19 mouse cellular contexts compared by ENCODE assay signal in the genomic region with DNA sequence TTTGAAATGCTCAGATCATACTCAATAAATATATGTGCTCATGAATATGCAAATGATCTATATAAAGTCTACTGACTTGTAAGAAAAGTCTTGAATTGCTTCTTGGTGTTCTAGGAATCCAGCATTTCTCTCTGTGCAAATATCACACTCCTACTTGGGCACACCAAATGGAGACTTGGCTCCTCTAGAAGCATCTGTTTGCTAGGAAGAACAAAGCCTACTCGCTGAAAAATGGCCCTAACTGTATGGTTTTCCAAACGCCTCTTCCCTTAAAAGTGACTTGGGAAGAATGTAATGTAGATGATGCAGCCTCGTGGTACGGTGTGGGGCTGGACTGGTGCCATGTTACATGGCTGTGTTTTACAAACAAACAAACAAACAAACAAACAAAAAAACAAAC. TPM values are rescaled to one million over a fixed set of nuclear protein-coding genes. Genes with fewer than 3 reads are reported as not detected.
DNase-seq lines count a peak whose midpoint lies in the region; ATAC-seq and TF ChIP-seq lines count a peak whose summit lies in the region.
"Had no signal": no experiment of that assay in that cellular context is flagged by ENCODE, and none has a peak within 500 bp of the region (broad histone marks: within the 10 kb centered on the region; RNA-seq: fewer than 3 reads in every experiment).

No protein-coding gene starts in this region.

- peak; percentile 35 for DNase-seq in left cerebral cortex, adult 11 months (ENCODE audit: low spot score)
- DNase-seq in left cerebral cortex, postnatal 4 days: no peak
- peak; percentile 26 to 34 for DNase-seq in layer of hippocampus, adult 8-10 months (ENCODE audit: low spot score in 2 of 2)
- peak in 1 of 2 experiments; percentile 26 for DNase-seq in left cerebral cortex, adult 2 months (ENCODE audit: extremely low spot score in 1 of 2, low spot score in 2 of 2)
- DNase-seq in thymus, postnatal 14 days: no peak
- DNase-seq in gastrocnemius, postnatal 14 days: no peak
- DNase-seq: adrenal gland, postnatal 10 days; cerebellum, adult 8-10 months had no signal

- peak overlapping the region; percentile 45 for H3K27ac ChIP-seq in left cerebral cortex, adult 2 months
- peak overlapping the region; percentile 68 for H3K27ac ChIP-seq in limb, embryonic 15.5 days
- H3K27ac ChIP-seq: forebrain, embryonic 10.5 days; hindbrain, embryonic 12.5 days; kidney, postnatal 0 days; lung, embryonic 15.5 days; midbrain, embryonic 15.5 days had no signal

- no peak overlapping the region for H3K4me2 ChIP-seq in limb, embryonic 15.5 days
- H3K4me2 ChIP-seq: hindbrain, embryonic 12.5 days; lung, embryonic 15.5 days; midbrain, embryonic 15.5 days had no signal

- WGBS in limb, embryonic 15.5 days: 56% methylated on average over 4 of the region's 4 CpGs

- peaks cover 31% of the 10 kb centered on the region for H3K4me1 ChIP-seq in limb, embryonic 15.5 days
- H3K4me1 ChIP-seq: forebrain, embryonic 10.5 days; hindbrain, embryonic 12.5 days; midbrain, embryonic 15.5 days had no signal

- TF ChIP-seq CTCF in left cerebral cortex, adult 2 months (IDR thresholded peaks at IDR 0.05): no peak

- no peaks in the 10 kb centered on the region for H3K36me3 ChIP-seq in limb, embryonic 15.5 days
- H3K36me3 ChIP-seq: forebrain, embryonic 10.5 days; hindbrain, embryonic 12.5 days; liver, embryonic 12.5 days; lung, embryonic 15.5 days; midbrain, embryonic 15.5 days had no signal

- H3K9ac ChIP-seq in limb, embryonic 15.5 days: no peak overlapping the region
- H3K9ac ChIP-seq: hindbrain, embryonic 12.5 days; lung, embryonic 15.5 days; midbrain, embryonic 15.5 days had no signal

- intact Hi-C loops in left cerebral cortex, postnatal 4 days (cut with DNase I): no loop called here
- intact Hi-C loops in left cerebral cortex, adult 2 months (cut with DNase I): loop anchor here (2.0 to 10.0 kb wide), 4 partner anchors 30 to 307 kb away; no protein-coding TSS in a partner anchor
- intact Hi-C loops in gastrocnemius, postnatal 14 days (cut with DNase I; ENCODE audit: low total_unique reads): no loop called here

- no peak overlapping the region for H3K4me3 ChIP-seq in left cerebral cortex, adult 2 months
- no peak overlapping the region for H3K4me3 ChIP-seq in limb, embryonic 15.5 days
- H3K4me3 ChIP-seq: forebrain, embryonic 10.5 days; hindbrain, embryonic 12.5 days; liver, embryonic 12.5 days; lung, embryonic 15.5 days; midbrain, embryonic 15.5 days had no signal

- no peak for ATAC-seq in limb, embryonic 15.5 days (ENCODE audit: insufficient number of reproducible peaks, low FRiP score, low TSS enrichment, low read depth)
- ATAC-seq: CD4-positive, CD25-positive, alpha-beta regulatory T cell, adult 4 months; intestine, postnatal 0 days; midbrain, embryonic 15.5 days had no signal

- no peaks in the 10 kb centered on the region for H3K9me3 ChIP-seq in limb, embryonic 15.5 days
- H3K9me3 ChIP-seq: forebrain, embryonic 10.5 days; hindbrain, embryonic 12.5 days; liver, embryonic 12.5 days; lung, embryonic 15.5 days; midbrain, embryonic 15.5 days had no signal

- H3K27me3 ChIP-seq in limb, embryonic 15.5 days: no peaks in the 10 kb centered on the region
- H3K27me3 ChIP-seq: hindbrain, embryonic 12.5 days; lung, embryonic 15.5 days; midbrain, embryonic 15.5 days had no signal

RNA-seq across cellular contexts. Expression of gene 2010111I01Rik, which starts 24.0 kb away (rescaled TPM):
- 10 to 100 TPM; 42.3 to 51.9 TPM for total RNA-seq in left cerebral cortex, postnatal 4 days (2021)
- 100 to 1,000 TPM in 1 of 4 experiments, 10 to 100 TPM in 3; 91.6 to 105 (median 95.4) TPM for total RNA-seq in layer of hippocampus, adult 8-10 months (2022)
- total RNA-seq in left cerebral cortex, adult 2 months (2021): 100 to 1,000 TPM; 122 to 140 TPM
- polyA plus RNA-seq in limb, embryonic 15.5 days (2015; fragmentation: Nextera tagmentation; extraction: Ambion mirVana): 240 and 248 TPM in 2 replicates
- total RNA-seq in gastrocnemius, postnatal 14 days (2021): 10 to 100 TPM; 54.1 to 54.3 TPM

RNA-seq across cellular contexts. Expression of gene Fbp1, which starts 52.6 kb away (rescaled TPM):
- under 1 TPM; 0.46 to 0.92 TPM for total RNA-seq in left cerebral cortex, postnatal 4 days (2021)
- under 1 TPM in 1 of 4 experiments, not detected in 3; 0.27 TPM for total RNA-seq in layer of hippocampus, adult 8-10 months (2022)
- under 1 TPM; 0.33 to 0.59 TPM for total RNA-seq in left cerebral cortex, adult 2 months (2021)
- 1.4 and 1.5 TPM in 2 replicates for polyA plus RNA-seq in limb, embryonic 15.5 days (2015; fragmentation: Nextera tagmentation; extraction: Ambion mirVana)
- not detected for total RNA-seq in gastrocnemius, postnatal 14 days (2021)
- total RNA-seq: heart, adult 8-10 months; neutrophil, adult 5-6 weeks had no signal
- polyA plus RNA-seq: CD4-positive, CD25-positive, alpha-beta regulatory T cell, adult 4 months; forebrain, embryonic 10.5 days; liver, embryonic 12.5 days had no signal

Comparison
In these comparisons a context has a peak if more than half of its experiments do, and no peak if none do; other contexts are left out.
1. DNase-seq: peak in left cerebral cortex, adult 11 months (single experiment) and layer of hippocampus, adult 8-10 months (2 of 2); none in left cerebral cortex, postnatal 4 days (single experiment), thymus, postnatal 14 days (single experiment) and gastrocnemius, postnatal 14 days (single experiment).